Mouse (Mus musculus) embryonic facial prominence, embryonic 12.5 days (tissue): ENCODE results near the gene Pde4d. TPM values are rescaled to one million over a fixed set of nuclear protein-coding genes. Genes with fewer than 3 reads are reported as not detected.

ENCODE experiments used
- ATAC-seq: fragments of 200-750 bp; cut with Nextera tagmentation; 2 replicates; pipeline ENCODE4 v1.8.0; 2017; ENCODE audit not compliant: insufficient number of reproducible peaks, insufficient read depth, low FRiP score, low TSS enrichment
- H3K27ac ChIP-seq: fragments of 300-500 bp; sonication (generic); 2 replicates; pipeline ENCODE4 v1.5.1; 2016; ENCODE audit warnings: mild to moderate bottlenecking
- H3K27me3 ChIP-seq: fragments of 300-500 bp; sonication (generic); 2 replicates; pipeline ENCODE4 v1.6.1; 2016; ENCODE audit warnings: mild to moderate bottlenecking, moderate library complexity
- H3K36me3 ChIP-seq: fragments of 300-500 bp; sonication (generic); 2 replicates; pipeline ENCODE4 v1.6.1; 2016; ENCODE audit warnings: mild to moderate bottlenecking
- H3K4me1 ChIP-seq: fragments of 300-500 bp; sonication (generic); 2 replicates; pipeline ENCODE4 v1.6.1; 2016
- H3K4me2 ChIP-seq: fragments of 300-500 bp; sonication (generic); replicated peaks from 2 replicates; pipeline ENCODE4 v1.6.1; 2016; ENCODE audit warnings: mild to moderate bottlenecking, moderate library complexity
- H3K4me3 ChIP-seq: fragments of 300-500 bp; sonication (generic); 2 replicates; pipeline ENCODE4 v1.5.1; 2016; ENCODE audit warnings: mild to moderate bottlenecking
- H3K9ac ChIP-seq: fragments of 300-500 bp; sonication (generic); 2 replicates; pipeline ENCODE4 v1.6.1; 2016; ENCODE audit warnings: mild to moderate bottlenecking, moderate library complexity
- H3K9me3 ChIP-seq: fragments of 300-500 bp; sonication (generic); 2 replicates; pipeline ENCODE4 v1.6.1; 2016; ENCODE audit warnings: mild to moderate bottlenecking, moderate library complexity
- WGBS: fragments of 180-500 bp; shearing (Covaris S2); methylation state at CpG from one replicate; pipeline ENCODE4 v1.1.7; 2016; 5-methylcytosine and 5-hydroxymethylcytosine counted together
- polyA plus RNA-seq: library from polyadenylated mRNA; unstranded; fragments of >200 nt; fragmentation: Nextera tagmentation; extraction: Ambion mirVana; gene quantifications from 2 replicates; pipeline ENCODE4 v1.2.1, GENCODE M21; 2016

The Pde4d gene
- polyA plus RNA-seq, 1 experiment from 2014 or later: 20.4 TPM

- Histone ChIP-seq H3K9me3 (no peaks in the 10 kb centered on the region), H3K27me3 (no peaks in the 10 kb centered on the region), H3K36me3 (no peaks in the 10 kb centered on the region), H3K27ac (no peak overlapping the region), H3K4me2 (no peak overlapping the region), H3K4me3 (no peak overlapping the region), H3K9ac (no peak overlapping the region), H3K4me1 (no peaks in the 10 kb centered on the region)
- WGBS: 67% methylated on average over 4 of the region's 4 CpGs
- ATAC-seq: no peak
Measured at GRCm38 (mm10) chr13:109669965-109670364, 1220.2 kb downstream of the Pde4d start.

- WGBS: 52% methylated on average over 8 of the region's 8 CpGs
- H3K4me1 ChIP-seq: no peaks in the 10 kb centered on the region
- no peak overlapping the region for H3K9ac ChIP-seq
- H3K4me3 ChIP-seq: no peak overlapping the region
- no peaks in the 10 kb centered on the region for H3K27me3 ChIP-seq
- no peaks in the 10 kb centered on the region for H3K36me3 ChIP-seq
- no peaks in the 10 kb centered on the region for H3K9me3 ChIP-seq
- no peak overlapping the region for H3K4me2 ChIP-seq
- H3K27ac ChIP-seq: no peak overlapping the region
- no peak for ATAC-seq
Measured at GRCm38 (mm10) chr13:109671589-109672347, 1222.0 kb downstream of the Pde4d start.

- Histone ChIP-seq H3K9me3 (no peaks in the 10 kb centered on the region), H3K9ac (no peak overlapping the region), H3K27me3 (no peaks in the 10 kb centered on the region), H3K4me3 (no peak overlapping the region), H3K27ac (no peak overlapping the region), H3K4me1 (no peaks in the 10 kb centered on the region), H3K4me2 (no peak overlapping the region), H3K36me3 (no peaks in the 10 kb centered on the region)
- 52% methylated on average over 4 of the region's 4 CpGs for WGBS
- ATAC-seq: no peak
Measured at GRCm38 (mm10) chr13:109677047-109677446, 1227.3 kb downstream of the Pde4d start.

GRCm38 (mm10) chr13:109677617-109678016 is 1227.9 kb downstream of the Pde4d start:
- no peaks in the 10 kb centered on the region for H3K4me1 ChIP-seq
- no peak overlapping the region for H3K4me2 ChIP-seq
- no peak overlapping the region for H3K9ac ChIP-seq
- H3K9me3 ChIP-seq: no peaks in the 10 kb centered on the region
- no peak overlapping the region for H3K27ac ChIP-seq
- no peak for ATAC-seq
- no peaks in the 10 kb centered on the region for H3K27me3 ChIP-seq
- no peaks in the 10 kb centered on the region for H3K36me3 ChIP-seq
- no peak overlapping the region for H3K4me3 ChIP-seq
- 66% methylated on average over 3 of the region's 3 CpGs for WGBS

GRCm38 (mm10) chr13:109678991-109679390 is 1229.2 kb downstream of the Pde4d start:
- H3K36me3 ChIP-seq: no peaks in the 10 kb centered on the region
- 91% methylated on average over 1 of the region's 1 CpGs for WGBS
- no peaks in the 10 kb centered on the region for H3K27me3 ChIP-seq
- no peaks in the 10 kb centered on the region for H3K4me1 ChIP-seq
- no peaks in the 10 kb centered on the region for H3K9me3 ChIP-seq
- ATAC-seq: no peak
- H3K4me3 ChIP-seq: no peak overlapping the region
- H3K9ac ChIP-seq: no peak overlapping the region
- no peak overlapping the region for H3K27ac ChIP-seq
- H3K4me2 ChIP-seq: no peak overlapping the region

GRCm38 (mm10) chr13:109680229-109680628 is 1230.5 kb downstream of the Pde4d start:
- no peak for ATAC-seq
- Histone ChIP-seq H3K27ac (no peak overlapping the region), H3K9me3 (no peaks in the 10 kb centered on the region), H3K4me2 (no peak overlapping the region), H3K4me3 (no peak overlapping the region), H3K9ac (no peak overlapping the region), H3K36me3 (no peaks in the 10 kb centered on the region), H3K27me3 (no peaks in the 10 kb centered on the region), H3K4me1 (no peaks in the 10 kb centered on the region)
- 90% methylated on average over 8 of the region's 8 CpGs for WGBS

GRCm38 (mm10) chr13:109681699-109682293 is 1232.0 kb downstream of the Pde4d start:
- ATAC-seq: no peak
- Histone ChIP-seq H3K36me3 (no peaks in the 10 kb centered on the region), H3K4me2 (no peak overlapping the region), H3K9ac (no peak overlapping the region), H3K4me3 (no peak overlapping the region), H3K4me1 (no peaks in the 10 kb centered on the region), H3K27ac (no peak overlapping the region), H3K27me3 (no peaks in the 10 kb centered on the region), H3K9me3 (no peaks in the 10 kb centered on the region)
- 84% methylated on average over 4 of the region's 4 CpGs for WGBS

GRCm38 (mm10) chr13:109683001-109683400 is 1233.3 kb downstream of the Pde4d start:
- Histone ChIP-seq H3K9me3 (no peaks in the 10 kb centered on the region), H3K4me3 (no peak overlapping the region), H3K36me3 (no peaks in the 10 kb centered on the region), H3K27me3 (no peaks in the 10 kb centered on the region), H3K9ac (no peak overlapping the region), H3K4me2 (no peak overlapping the region), H3K27ac (no peak overlapping the region), H3K4me1 (no peaks in the 10 kb centered on the region)
- no peak for ATAC-seq
- WGBS: 77% methylated on average over 10 of the region's 10 CpGs

GRCm38 (mm10) chr13:109684985-109685295 is 1235.2 kb downstream of the Pde4d start:
- H3K9ac ChIP-seq: no peak overlapping the region
- no peak for ATAC-seq
- H3K9me3 ChIP-seq: no peaks in the 10 kb centered on the region
- H3K4me3 ChIP-seq: peak overlapping the region; percentile 47
- H3K27me3 ChIP-seq: no peaks in the 10 kb centered on the region
- 21% methylated on average over 3 of the region's 3 CpGs for WGBS
- H3K27ac ChIP-seq: no peak overlapping the region
- no peaks in the 10 kb centered on the region for H3K4me1 ChIP-seq
- peak overlapping the region; percentile 84 for H3K4me2 ChIP-seq
- H3K36me3 ChIP-seq: no peaks in the 10 kb centered on the region

GRCm38 (mm10) chr13:109685296-109686115 is 1235.8 kb downstream of the Pde4d start:
- Histone ChIP-seq H3K36me3 (no peaks in the 10 kb centered on the region), H3K9ac (peak overlapping the region; percentile 51), H3K27ac (no peak overlapping the region), H3K4me1 (no peaks in the 10 kb centered on the region), H3K4me3 (peak overlapping the region; percentile 47), H3K9me3 (no peaks in the 10 kb centered on the region), H3K27me3 (no peaks in the 10 kb centered on the region), H3K4me2 (peak overlapping the region; percentile 84)
- ATAC-seq: no peak
- under 1% methylated on average over 29 of the region's 29 CpGs for WGBS

GRCm38 (mm10) chr13:109686116-109686876 is 1236.5 kb downstream of the Pde4d start:
- Histone ChIP-seq H3K27me3 (no peaks in the 10 kb centered on the region), H3K4me1 (no peaks in the 10 kb centered on the region), H3K4me2 (peak overlapping the region; percentile 84), H3K36me3 (no peaks in the 10 kb centered on the region), H3K27ac (no peak overlapping the region), H3K9me3 (no peaks in the 10 kb centered on the region), H3K9ac (no peak overlapping the region), H3K4me3 (peak overlapping the region; percentile 47)
- ATAC-seq: no peak
- WGBS: 25% methylated on average over 4 of the region's 4 CpGs
